Mouse (Mus musculus): ENCODE data around the gene Fcrl6.

The Fcrl6 gene

GRCm38 (mm10) chr1:172602326-172602725 lies at the start of gene Fcrl6:
Gene Fcrl6 (minus strand): TSS chr1:172602551.
- no peak for DNase-seq

GRCm38 (mm10) chr1:172651288-172651987 lies 49.1 kb upstream of the Fcrl6 start:
- DNase-seq, result no peak

GRCm38 (mm10) chr1:172650519-172651287 lies 48.4 kb upstream of the Fcrl6 start:
- DNase-seq, result peak; percentile 43

- DNase-seq, result no peak
Observed at GRCm38 (mm10) chr1:172649396-172649795, 47.0 kb upstream of the Fcrl6 start.

- DNase-seq, result no peak
Observed at GRCm38 (mm10) chr1:172647236-172647635, 44.9 kb upstream of the Fcrl6 start.

GRCm38 (mm10) chr1:172638781-172639180 lies 36.4 kb upstream of the Fcrl6 start:
- DNase-seq, result no peak

GRCm38 (mm10) chr1:172637801-172638200 lies 35.5 kb upstream of the Fcrl6 start:
- peak; percentile 10 for DNase-seq

- DNase-seq, result no peak
Observed at GRCm38 (mm10) chr1:172636266-172636665, 33.9 kb upstream of the Fcrl6 start.

GRCm38 (mm10) chr1:172635258-172635657 lies 32.9 kb upstream of the Fcrl6 start:
- DNase-seq, result no peak

GRCm38 (mm10) chr1:172634136-172634535 lies 31.8 kb upstream of the Fcrl6 start:
- no peak for DNase-seq

GRCm38 (mm10) chr1:172632451-172633326 lies 30.3 kb upstream of the Fcrl6 start, which contains the start of gene Dusp23:
Gene Dusp23 (minus strand): TSS chr1:172632962.
- peak; percentile 99 for DNase-seq

GRCm38 (mm10) chr1:172631721-172632120 lies 29.4 kb upstream of the Fcrl6 start:
- DNase-seq, result peak; percentile 4

- DNase-seq, result no peak
Observed at GRCm38 (mm10) chr1:172629831-172630230, 27.5 kb upstream of the Fcrl6 start.

- no peak for DNase-seq
Observed at GRCm38 (mm10) chr1:172626306-172626705, 24.0 kb upstream of the Fcrl6 start.

- no peak for DNase-seq
Observed at GRCm38 (mm10) chr1:172624081-172624480, 21.7 kb upstream of the Fcrl6 start.

- DNase-seq, result no peak
Observed at GRCm38 (mm10) chr1:172623599-172623998, 21.2 kb upstream of the Fcrl6 start.

- peak; percentile 73 for DNase-seq
Observed at GRCm38 (mm10) chr1:172619235-172619634, 16.9 kb upstream of the Fcrl6 start.

GRCm38 (mm10) chr1:172618141-172618540 lies 15.8 kb upstream of the Fcrl6 start:
- DNase-seq, result no peak

GRCm38 (mm10) chr1:172617365-172618076 lies 15.2 kb upstream of the Fcrl6 start:
- DNase-seq, result peak; percentile 42

GRCm38 (mm10) chr1:172616537-172617300 lies 14.4 kb upstream of the Fcrl6 start:
- peak; percentile 68 for DNase-seq

- no peak for DNase-seq
Observed at GRCm38 (mm10) chr1:172615412-172615811, 13.1 kb upstream of the Fcrl6 start.

GRCm38 (mm10) chr1:172614654-172615053 lies 12.3 kb upstream of the Fcrl6 start:
- no peak for DNase-seq
